Mouse (Mus musculus): Measurements from ENCODE around the gene Snd1.

Gene Snd1

GRCm38 (mm10) chr6:28642909-28643308, 168.0 kb downstream of the Snd1 start:
- no peak for DNase-seq

GRCm38 (mm10) chr6:28645231-28645630, 170.3 kb downstream of the Snd1 start:
- DNase-seq, result no peak

GRCm38 (mm10) chr6:28656511-28656910, 181.6 kb downstream of the Snd1 start:
- DNase-seq, result no peak

- DNase-seq, result no peak
Measured at GRCm38 (mm10) chr6:28663004-28663403, 188.1 kb downstream of the Snd1 start.

- DNase-seq, result no peak
Measured at GRCm38 (mm10) chr6:28663670-28664069, 188.7 kb downstream of the Snd1 start.

- no peak for DNase-seq
Measured at GRCm38 (mm10) chr6:28664716-28665115, 189.8 kb downstream of the Snd1 start.

- DNase-seq, result no peak
Measured at GRCm38 (mm10) chr6:28667586-28667985, 192.6 kb downstream of the Snd1 start.

- DNase-seq, result no peak
Measured at GRCm38 (mm10) chr6:28669251-28669650, 194.3 kb downstream of the Snd1 start.

- DNase-seq, result no peak
Measured at GRCm38 (mm10) chr6:28672388-28672787, 197.4 kb downstream of the Snd1 start.

- DNase-seq, result no peak
Measured at GRCm38 (mm10) chr6:28674686-28675085, 199.7 kb downstream of the Snd1 start.

- DNase-seq, result no peak
Measured at GRCm38 (mm10) chr6:28678896-28679295, 204.0 kb downstream of the Snd1 start.

- peak; percentile 32 for DNase-seq
Measured at GRCm38 (mm10) chr6:28680537-28680936, 205.6 kb downstream of the Snd1 start.

GRCm38 (mm10) chr6:28681521-28682457, 206.8 kb downstream of the Snd1 start:
- DNase-seq, result peak; percentile 22

GRCm38 (mm10) chr6:28685052-28685451, 210.1 kb downstream of the Snd1 start:
- DNase-seq, result no peak

- DNase-seq, result no peak
Measured at GRCm38 (mm10) chr6:28685745-28686144, 210.8 kb downstream of the Snd1 start.

GRCm38 (mm10) chr6:28687776-28688175, 212.8 kb downstream of the Snd1 start:
- DNase-seq, result no peak

GRCm38 (mm10) chr6:28692659-28693058, 217.7 kb downstream of the Snd1 start:
- no peak for DNase-seq

GRCm38 (mm10) chr6:28697214-28697613, 222.3 kb downstream of the Snd1 start:
- no peak for DNase-seq

GRCm38 (mm10) chr6:28704612-28705011, 229.7 kb downstream of the Snd1 start:
- no peak for DNase-seq

GRCm38 (mm10) chr6:28705384-28706107, 230.6 kb downstream of the Snd1 start:
- no peak for DNase-seq

- no peak for DNase-seq
Measured at GRCm38 (mm10) chr6:28706108-28706975, 231.4 kb downstream of the Snd1 start.

GRCm38 (mm10) chr6:28706976-28707592, 232.1 kb downstream of the Snd1 start:
- no peak for DNase-seq
